Mouse (Mus musculus) spleen, adult 18-20 months (tissue): ENCODE data around the gene Rpl27a.

ENCODE experiments used
- DNase-seq, 2 experiments: peaks; one replicate each; pipeline ENCODE4 v3.0.0; 2022; ENCODE audit warnings: mixed read lengths in 2 of 2

Rpl27a gene

DNA sequence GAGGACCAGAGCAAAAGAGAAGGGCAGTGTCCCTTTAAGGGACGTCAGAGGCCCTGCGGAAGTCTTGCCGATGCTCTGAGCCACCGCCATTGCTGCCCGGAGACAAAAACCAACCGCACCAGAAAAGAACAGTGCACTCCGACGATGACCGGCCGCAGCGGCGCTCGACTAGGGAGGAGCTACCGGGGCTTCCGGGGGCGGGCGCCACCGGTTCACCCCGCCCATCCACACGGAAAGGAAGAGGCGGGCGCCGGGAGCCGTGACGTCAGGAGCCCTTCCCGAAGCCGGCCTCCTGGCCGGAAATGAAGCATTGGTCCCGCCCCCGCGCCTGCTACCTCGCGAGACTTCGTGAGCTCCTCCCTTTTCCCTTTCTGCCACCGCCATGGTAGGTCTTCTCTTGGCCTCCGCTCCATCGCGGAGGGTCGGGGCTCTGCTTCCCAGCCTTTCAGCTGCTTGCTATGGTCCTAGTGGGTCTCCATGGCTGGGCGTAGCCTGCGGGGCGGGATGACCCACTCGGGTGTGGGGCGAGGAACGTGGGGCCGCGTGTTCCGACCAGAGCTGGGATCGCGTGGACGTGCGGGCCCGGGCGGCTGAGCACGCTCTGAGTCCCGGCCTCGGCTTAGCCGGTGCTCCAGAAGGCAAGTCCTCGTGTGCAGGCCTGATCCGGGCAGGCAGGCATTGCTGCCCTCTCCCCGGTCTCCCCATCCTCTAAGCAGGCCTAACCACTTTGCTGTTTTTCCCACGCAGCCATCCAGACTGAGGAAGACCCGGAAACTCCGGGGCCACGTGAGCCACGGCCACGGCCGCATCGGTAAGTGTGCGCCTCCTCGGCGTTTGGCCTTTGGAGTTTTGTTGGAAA, at the start of gene Rpl27a:
Gene Rpl27a, plus strand, starts transcription at position 310 of the 859 bp plus-strand sequence.
- DNase-seq = peak; percentile 97 to 99

DNA sequence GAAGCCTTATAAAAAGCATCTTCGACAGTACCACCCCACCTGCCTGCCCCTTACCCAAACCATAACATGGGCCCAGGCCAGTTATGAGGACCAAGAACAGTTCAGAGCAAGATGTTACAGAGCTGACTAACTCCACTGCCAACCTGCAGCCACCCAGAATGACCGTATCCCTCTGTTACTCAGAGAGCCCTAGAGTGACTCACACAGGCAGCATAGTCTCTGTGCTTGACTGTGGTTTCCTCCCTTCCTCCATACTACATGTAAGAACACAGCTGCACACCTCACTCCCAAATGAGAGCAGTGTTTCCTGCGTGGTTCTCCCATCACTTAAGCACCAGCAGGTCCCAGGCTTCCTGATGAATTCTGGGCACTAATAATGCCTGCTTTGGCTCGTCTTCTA, 48.2 kb upstream of the Rpl27a start:
- no peak for DNase-seq

DNA sequence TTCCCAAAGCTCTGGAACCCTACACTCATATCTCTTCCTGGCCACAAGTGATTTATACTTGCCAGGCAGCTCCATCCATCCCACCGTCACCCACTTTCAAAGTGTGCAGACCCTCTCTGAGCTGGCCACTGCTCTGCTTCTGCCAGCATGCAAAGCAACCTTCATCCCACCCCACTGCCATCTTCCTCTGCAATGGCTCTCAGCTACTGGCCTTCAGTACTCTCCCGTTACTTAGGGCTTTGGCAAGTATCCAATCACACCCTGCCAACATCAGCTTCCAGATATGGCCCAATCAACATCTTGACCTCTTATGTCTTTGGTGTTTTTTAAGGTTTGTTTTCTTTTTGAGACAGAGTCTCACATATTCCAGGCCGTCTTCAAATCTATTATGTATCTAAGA, 41.0 kb upstream of the Rpl27a start:
- no peak for DNase-seq

GRCm38 (mm10) chr7:109480765-109481197, 38.2 kb upstream of the Rpl27a start:
- DNase-seq = peak in 1 of 2 experiments; percentile 7

DNA sequence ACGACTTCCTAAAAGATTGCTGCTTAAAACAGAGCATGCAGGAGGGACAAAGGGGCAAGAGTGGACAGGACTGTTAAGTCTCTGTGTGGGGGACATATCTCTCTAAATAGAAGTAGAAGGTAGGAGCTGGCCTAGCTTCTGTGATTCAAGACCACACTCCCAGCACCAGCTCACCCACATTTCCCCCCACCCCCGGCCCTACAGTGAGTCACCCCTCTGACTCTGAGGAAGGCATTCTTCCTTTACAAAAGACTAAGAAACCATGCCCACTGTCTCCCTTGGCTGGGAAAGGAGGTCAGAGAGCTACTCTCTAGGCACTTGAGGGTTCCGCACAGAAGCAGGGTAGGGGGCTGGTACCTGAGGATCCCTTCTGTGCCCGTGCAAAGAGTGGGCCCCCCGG, 34.7 kb upstream of the Rpl27a start:
- no peak for DNase-seq

DNA sequence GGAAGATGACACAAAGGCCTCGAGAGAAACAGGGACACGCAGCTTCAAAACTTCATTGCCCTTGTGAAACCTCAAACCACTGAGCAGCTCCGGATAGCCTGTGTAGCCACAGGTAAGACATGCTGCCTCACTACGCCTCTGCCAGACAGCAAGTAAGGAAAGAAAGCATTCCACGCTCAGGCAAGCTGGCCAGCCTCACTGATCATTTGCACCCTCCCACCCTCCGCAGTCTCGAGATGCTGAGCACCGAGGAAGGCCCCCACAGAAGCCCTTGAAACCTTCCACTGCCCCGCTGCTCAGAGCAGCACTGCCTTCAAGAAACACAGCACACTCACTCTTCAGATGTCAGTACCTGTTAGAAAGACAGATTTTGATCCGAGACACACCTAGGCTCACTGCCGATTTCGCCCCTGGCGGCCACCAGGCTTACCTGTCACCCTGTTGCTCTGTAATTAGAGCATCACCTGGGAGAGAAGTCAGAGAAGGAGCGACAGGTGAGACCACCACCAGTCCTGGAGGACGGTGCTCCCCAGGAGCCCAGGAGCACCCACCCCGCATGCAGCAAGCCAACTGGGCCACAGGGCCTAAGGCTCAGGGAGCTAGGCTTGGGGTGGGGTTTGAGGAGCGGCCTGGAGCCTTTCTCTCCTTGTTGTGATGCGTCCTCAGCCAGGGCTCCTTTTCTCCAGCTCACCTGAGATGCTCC, 26.2 kb upstream of the Rpl27a start:
- DNase-seq = no peak

DNA sequence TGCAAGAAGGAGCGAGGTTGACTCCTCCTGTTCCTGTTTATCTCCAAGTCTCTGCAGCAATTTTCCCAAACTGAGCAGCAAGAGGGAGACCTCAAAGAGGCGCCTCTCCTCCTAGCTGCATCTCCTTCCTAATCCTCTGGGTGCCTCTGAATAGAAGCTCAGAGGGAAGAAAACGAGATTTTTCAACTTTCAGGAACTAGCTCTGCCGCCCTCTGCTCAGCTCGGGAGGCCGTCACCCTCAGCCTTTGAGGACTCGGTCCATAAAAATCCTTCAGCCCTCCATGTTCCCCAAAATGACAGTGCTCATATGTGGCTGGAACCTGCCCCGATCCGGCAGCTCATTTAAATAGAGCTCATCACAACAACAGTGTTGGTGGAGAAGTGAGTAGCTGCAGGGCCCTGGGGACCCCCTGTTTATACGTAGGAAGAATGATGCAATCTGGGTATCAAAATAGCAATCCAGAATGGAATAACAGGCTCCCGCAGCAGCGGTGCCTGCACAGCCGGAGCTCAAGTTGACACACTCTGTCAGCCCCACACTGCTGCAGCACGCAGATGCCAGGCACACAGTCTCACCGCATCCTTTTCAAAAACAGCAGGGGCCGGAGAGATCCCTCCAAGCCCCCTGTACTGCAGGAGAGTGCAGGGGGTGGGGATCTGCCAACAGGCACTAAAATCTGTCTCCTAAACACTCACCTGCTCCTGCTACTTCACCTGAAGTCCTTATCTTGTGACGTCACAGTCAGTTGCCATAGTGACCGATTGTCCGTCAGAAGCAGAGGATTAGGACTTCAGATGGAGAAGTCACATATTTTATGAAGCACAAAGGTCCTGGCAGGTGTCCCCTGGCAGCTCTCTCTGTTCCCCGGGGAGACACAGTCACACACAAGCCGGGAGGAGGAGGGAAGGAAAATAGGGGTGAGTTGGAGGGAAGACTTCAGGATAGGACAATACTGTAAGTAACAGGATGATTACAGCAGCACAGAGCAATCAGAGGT, 25.3 kb upstream of the Rpl27a start:
- no peak for DNase-seq

DNA sequence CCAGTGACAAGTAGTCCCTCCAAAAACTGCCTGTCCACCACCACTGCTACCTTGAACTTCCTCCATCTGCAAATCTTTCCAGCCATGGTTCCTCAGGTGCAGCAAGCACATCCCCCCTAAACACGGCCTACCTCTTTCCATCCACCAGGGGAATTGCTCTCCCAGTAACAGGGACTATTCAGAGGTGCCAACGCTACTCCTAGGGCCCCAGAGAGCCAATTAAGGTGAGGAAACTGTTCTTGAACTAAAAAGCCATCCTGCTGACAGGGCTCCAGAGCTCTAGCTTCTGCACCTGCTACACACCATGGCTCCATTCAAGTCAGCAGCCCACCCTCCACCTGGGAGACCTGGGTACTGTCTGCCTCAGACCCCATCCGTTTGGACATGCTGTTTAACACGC, 21.4 kb upstream of the Rpl27a start:
- no peak for DNase-seq

DNA sequence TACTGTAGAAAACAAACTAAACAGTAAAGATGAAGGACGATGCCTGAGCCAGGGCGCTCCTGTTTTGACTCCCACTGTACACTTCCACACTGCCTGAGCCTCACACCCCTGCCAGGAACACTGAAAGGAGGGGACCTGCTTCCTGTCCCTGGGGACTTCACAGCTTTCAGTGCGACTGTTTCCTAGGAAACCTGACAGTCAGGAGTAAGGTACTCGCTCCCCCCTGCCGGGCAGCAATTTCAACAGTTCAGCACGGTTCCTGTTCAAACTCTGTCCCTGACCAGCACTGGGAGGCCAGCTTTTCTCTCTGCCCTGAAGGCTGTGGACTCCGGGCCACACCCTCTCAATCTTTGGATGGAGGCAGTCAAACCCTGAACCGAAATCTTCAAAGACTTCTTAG, 11.8 kb upstream of the Rpl27a start:
- DNase-seq = no peak

GRCm38 (mm10) chr7:109507572-109507971, 11.4 kb upstream of the Rpl27a start:
- no peak for DNase-seq

DNA sequence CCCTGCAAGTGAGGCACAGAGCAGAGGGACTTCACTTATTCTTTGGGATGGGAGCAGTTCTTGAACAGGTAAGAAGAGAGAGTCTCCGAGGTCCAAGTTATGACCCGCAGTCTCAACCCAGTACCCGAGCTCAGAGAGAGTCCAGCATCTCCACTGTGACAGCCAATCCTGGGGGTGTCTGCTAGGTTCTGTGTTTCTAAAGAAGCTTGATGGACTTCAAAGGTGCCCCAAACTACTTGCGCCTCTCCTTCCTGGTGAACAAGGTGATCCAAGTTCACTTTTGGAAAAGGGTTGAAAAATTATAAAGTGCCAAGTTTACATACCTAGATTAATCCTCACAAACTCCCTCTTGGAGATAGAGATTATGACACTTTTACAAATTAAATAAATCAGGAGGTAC, 10.9 kb upstream of the Rpl27a start, which contains the start of gene Trim66:
Gene Trim66, minus strand, starts transcription at position 101 of the 400 bp plus-strand sequence.
- no peak for DNase-seq

GRCm38 (mm10) chr7:109510799-109511198, 8.1 kb upstream of the Rpl27a start:
- DNase-seq = no peak

DNA sequence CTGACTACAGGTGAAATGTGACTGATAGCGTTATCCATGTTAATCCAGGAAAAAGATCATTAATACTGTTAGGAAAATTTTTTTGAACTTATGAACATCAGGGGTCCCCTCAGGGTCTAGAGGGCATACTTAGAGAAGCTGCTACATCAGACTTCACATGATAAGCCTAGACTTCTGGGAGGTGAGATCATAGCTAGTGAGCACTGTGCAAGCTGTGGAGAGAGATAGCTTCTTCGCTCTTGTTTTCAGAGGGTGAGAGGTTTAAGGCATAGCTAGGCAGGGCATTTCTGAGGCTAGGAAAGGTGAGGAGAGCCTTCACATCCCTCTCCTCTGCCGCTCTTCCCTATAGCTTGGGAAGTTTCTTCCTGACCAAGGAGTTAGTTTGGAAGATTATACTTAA, 7.1 kb upstream of the Rpl27a start:
- no peak for DNase-seq

DNA sequence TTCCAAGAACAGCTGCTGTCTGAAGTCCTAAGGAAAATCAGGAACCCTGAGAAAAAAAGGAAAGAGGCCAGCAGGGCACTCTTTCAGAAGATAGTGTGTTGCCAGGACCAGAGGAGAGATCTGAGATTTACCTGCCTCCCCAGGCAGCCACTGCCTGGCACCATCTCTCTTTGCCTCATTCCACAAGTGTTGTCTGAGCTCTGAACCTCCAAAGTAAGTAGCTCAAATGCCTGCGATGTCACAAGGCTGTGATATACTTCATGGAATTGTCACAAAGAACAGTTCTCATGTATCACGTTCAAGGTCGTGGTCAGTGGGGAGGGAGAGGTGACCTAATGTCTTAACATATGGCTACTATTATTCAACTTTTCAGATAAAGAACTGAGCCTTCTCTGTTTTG, 2.4 kb upstream of the Rpl27a start:
- no peak for DNase-seq

- no peak for DNase-seq
Observed at GRCm38 (mm10) chr7:109518036-109518681, 788 bp upstream of the Rpl27a start.

GRCm38 (mm10) chr7:109519936-109520335, 989 bp downstream of the Rpl27a start:
- no peak for DNase-seq

GRCm38 (mm10) chr7:109522084-109522483, 3.1 kb downstream of the Rpl27a start:
- DNase-seq = no peak

- no peak for DNase-seq
Observed at GRCm38 (mm10) chr7:109523304-109523703, 4.4 kb downstream of the Rpl27a start.

DNA sequence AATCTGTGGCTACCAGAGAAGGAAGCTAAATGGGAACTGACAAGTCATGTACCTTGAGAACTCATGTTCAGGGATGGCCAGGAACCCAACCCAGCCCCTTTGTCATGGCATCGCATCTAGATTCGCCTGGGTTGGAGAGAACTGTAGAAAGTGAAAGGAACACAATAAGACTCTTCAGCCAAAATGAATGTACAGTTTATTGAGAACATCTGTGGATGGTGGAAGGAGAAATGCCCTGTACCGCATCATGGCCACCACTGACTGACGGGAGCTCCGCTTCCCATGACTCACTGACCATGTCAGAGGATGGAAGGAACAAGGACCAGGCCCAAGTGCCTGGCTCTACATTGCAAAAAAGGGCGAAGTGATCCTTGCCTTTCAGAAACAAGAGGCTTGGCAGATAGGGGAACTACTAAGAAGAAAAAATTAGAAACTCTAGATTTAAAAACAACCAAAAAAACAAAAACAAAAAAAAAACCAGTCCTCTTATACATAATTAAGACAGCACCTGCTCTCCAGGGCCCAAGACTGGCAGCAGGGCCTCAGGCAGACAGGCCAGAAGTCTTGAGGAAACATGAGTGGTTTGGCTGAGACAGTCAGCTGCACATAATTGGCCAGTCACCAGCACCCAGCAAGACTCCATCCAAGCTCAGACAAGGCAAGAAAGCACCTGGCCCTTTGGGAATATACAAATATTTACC, 4.9 kb downstream of the Rpl27a start:
- no peak for DNase-seq

GRCm38 (mm10) chr7:109524442-109524744, 5.4 kb downstream of the Rpl27a start:
- DNase-seq = no peak

- DNase-seq = no peak
Observed at GRCm38 (mm10) chr7:109524763-109525162, 5.8 kb downstream of the Rpl27a start.
